Mouse (Mus musculus) MEL (cell line): ENCODE results near the gene Ssc4d.

ENCODE experiments used
- CTCF ChIP-seq, 3 experiments: IDR thresholded peaks in 2 of 3; conservative IDR thresholded peaks in 1 of 3; 2 replicates each; pipeline ENCODE4 v1.5.1; 2011 to 2012; ENCODE audit warnings: low read length in 3 of 3, low read depth in 2 of 3, mild to moderate bottlenecking in 2 of 3, improper control_type of control experiment in 1 of 3, inconsistent platforms in 1 of 3, mixed read lengths in 1 of 3, moderate library complexity in 1 of 3; ENCODE audit not compliant: control insufficient read depth in 1 of 3, insufficient read depth in 1 of 3, poor library complexity in 1 of 3, severe bottlenecking in 1 of 3
- EP300 ChIP-seq, 2 experiments: IDR thresholded peaks; 2 replicates each; pipeline ENCODE4 v1.6.1; 2011; ENCODE audit warnings: improper control_type of control experiment in 2 of 2, low read length in 2 of 2, low read depth in 1 of 2, mild to moderate bottlenecking in 1 of 2
- MAFK ChIP-seq: IDR thresholded peaks from 2 replicates; pipeline ENCODE4 v1.6.1; 2011; ENCODE audit warnings: low read depth, mild to moderate bottlenecking, low read length, improper control_type of control experiment, borderline replicate concordance
- MEF2A ChIP-seq: IDR thresholded peaks from 2 replicates; pipeline ENCODE4 v1.6.1; 2014; ENCODE audit warnings: low read depth, mild to moderate bottlenecking, inconsistent platforms, low read length, improper control_type of control experiment; ENCODE audit not compliant: poor library complexity, insufficient replicate concordance, severe bottlenecking; ENCODE audit errors: extremely low read depth
- NELFE ChIP-seq: IDR thresholded peaks from 2 replicates; pipeline ENCODE4 v1.6.1; 2011; ENCODE audit warnings: low read depth, low read length, improper control_type of control experiment
- POLR2A ChIP-seq, 2 experiments: IDR thresholded peaks; 2 replicates each; pipeline ENCODE4 v1.6.1; 2011 to 2012; ENCODE audit warnings: low read length in 2 of 2, mild to moderate bottlenecking in 2 of 2, control low read depth in 1 of 2, improper control_type of control experiment in 1 of 2, low read depth in 1 of 2, moderate library complexity in 1 of 2; ENCODE audit not compliant: control insufficient read depth in 1 of 2, insufficient read depth in 1 of 2, poor library complexity in 1 of 2
- POLR2AphosphoS2 ChIP-seq: IDR thresholded peaks from 2 replicates; pipeline ENCODE4 v1.6.1; 2011; ENCODE audit warnings: low read length, improper control_type of control experiment
- SIN3A ChIP-seq: IDR thresholded peaks from 2 replicates; pipeline ENCODE4 v1.6.1; 2012; ENCODE audit warnings: low read length, improper control_type of control experiment, inconsistent platforms
- USF2 ChIP-seq, 2 experiments: IDR thresholded peaks; 2 replicates each; pipeline ENCODE4 v1.6.1; 2011 to 2012; ENCODE audit warnings: improper control_type of control experiment in 2 of 2, low read length in 2 of 2, borderline replicate concordance in 1 of 2, inconsistent platforms in 1 of 2, low read depth in 1 of 2, mild to moderate bottlenecking in 1 of 2; ENCODE audit not compliant: insufficient read depth in 1 of 2
- ZC3H11A ChIP-seq: IDR thresholded peaks from 2 replicates; pipeline ENCODE4 v1.6.1; 2012; ENCODE audit warnings: low read depth, mild to moderate bottlenecking, inconsistent platforms, low read length, improper control_type of control experiment

- peak in 1 of 3 experiments; percentile 22; a peak in 1 of 6 replicates for TF ChIP-seq CTCF (IDR thresholded peaks at IDR 0.05 in 2 of 3, conservative IDR thresholded peaks at IDR 0.05 in 1 of 3; ENCODE audit: control insufficient read depth in 1 of 3, insufficient read depth in 1 of 3, low read depth in 2 of 3, low read length in 3 of 3, poor library complexity in 1 of 3, severe bottlenecking in 1 of 3)
- TF ChIP-seq POLR2AphosphoS2 = no peak
- no peak for TF ChIP-seq POLR2A (IDR thresholded peaks at IDR 0.05; ENCODE audit: control insufficient read depth in 1 of 2, insufficient read depth in 1 of 2, low read depth in 1 of 2, low read length in 2 of 2, poor library complexity in 1 of 2)
- no peak for TF ChIP-seq MAFK
- TF ChIP-seq EP300 (IDR thresholded peaks at IDR 0.05; ENCODE audit: low read depth in 1 of 2, low read length in 2 of 2) = no peak
- TF ChIP-seq USF2 (IDR thresholded peaks at IDR 0.05; ENCODE audit: borderline replicate concordance in 1 of 2, insufficient read depth in 1 of 2, low read depth in 1 of 2, low read length in 2 of 2) = no peak
- TF ChIP-seq MEF2A = no peak
- no peak for TF ChIP-seq ZC3H11A
- no peak for TF ChIP-seq NELFE
- TF ChIP-seq SIN3A = no peak
Measured at GRCm38 (mm10) chr5:135987248-135987647, 12.9 kb upstream of the Ssc4d start.
